Mouse (Mus musculus) liver, adult 2 months (tissue): ENCODE measurements around the gene Pim1. TPM values are rescaled to one million over a fixed set of nuclear protein-coding genes. Genes with fewer than 3 reads are reported as not detected.
A peak's percentile ranks its signal among the peaks of the same experiment; 100 is the strongest.

ENCODE experiments used
- DNase-seq: peaks from one replicate; pipeline ENCODE4 v3.0.0-alpha.2; 2011; ENCODE audit warnings: low read depth, low spot score; ENCODE audit errors: extremely low read depth
- H3K27ac ChIP-seq: fragments of 200-500 bp; replicated peaks from 2 replicates; pipeline ENCODE4 v1.5.1; 2012; ENCODE audit warnings: low read depth, mild to moderate bottlenecking, control low read depth, inconsistent platforms, low read length; ENCODE audit not compliant: insufficient read depth
- H3K27me3 ChIP-seq: fragments of 200-500 bp; 2 replicates; pipeline ENCODE4 v1.6.1; 2012; ENCODE audit warnings: mild to moderate bottlenecking, moderate library complexity, low read length, inconsistent platforms; ENCODE audit not compliant: control insufficient read depth, insufficient read depth
- H3K36me3 ChIP-seq: fragments of 200-500 bp; 2 replicates; pipeline ENCODE4 v1.6.1; 2012; ENCODE audit warnings: low read length, inconsistent platforms; ENCODE audit not compliant: control insufficient read depth, insufficient read depth
- H3K4me1 ChIP-seq: fragments of 200-500 bp; 2 replicates; pipeline ENCODE4 v1.6.1; 2011; ENCODE audit warnings: low read length; ENCODE audit not compliant: control insufficient read depth, insufficient read depth
- H3K4me3 ChIP-seq: fragments of 200-500 bp; 2 replicates; pipeline ENCODE4 v1.5.1; 2011; ENCODE audit warnings: low read depth, mild to moderate bottlenecking, control low read depth, low read length, moderate library complexity; ENCODE audit not compliant: insufficient read depth
- H3K79me2 ChIP-seq: fragments of 200-500 bp; 2 replicates; pipeline ENCODE4 v1.6.1; 2012; ENCODE audit warnings: inconsistent platforms, mild to moderate bottlenecking, low read length, moderate library complexity; ENCODE audit not compliant: control insufficient read depth, insufficient read depth
- H3K9ac ChIP-seq: fragments of 200-500 bp; 2 replicates; pipeline ENCODE4 v1.6.1; 2012; ENCODE audit warnings: low read depth, mild to moderate bottlenecking, control low read depth, inconsistent platforms, low read length
- CTCF ChIP-seq: fragments of 200-500 bp; IDR thresholded peaks from 2 replicates; pipeline ENCODE4 v1.5.1; 2011; ENCODE audit warnings: low read depth, low read length, control low read depth
- POLR2A ChIP-seq: fragments of 200-500 bp; IDR thresholded peaks from 2 replicates; pipeline ENCODE4 v1.6.1; 2011; ENCODE audit warnings: low read length, control low read depth; ENCODE audit not compliant: insufficient read depth; ENCODE audit errors: extremely low read depth
- WGBS: fragments of 180-500 bp; shearing (Covaris S2); methylation state at CpG from one replicate; pipeline ENCODE4 v1.1.7; 2018; 5-methylcytosine and 5-hydroxymethylcytosine counted together
- polyA plus RNA-seq: library from polyadenylated mRNA; depleted of rRNA; stranded (reverse); fragments of >200 nt; gene quantifications from 2 replicates; pipeline ENCODE4 v1.2.3, GENCODE M21; 2012
- total RNA-seq: library from RNA; depleted of rRNA; stranded (reverse); fragments of >200 nt; gene quantifications from 2 replicates; pipeline ENCODE4 v1.2.3, GENCODE M21; 2014

The Pim1 gene
- total and polyA plus RNA-seq, 2 experiments = 9.5 to 16.0 TPM

- Histone ChIP-seq H3K4me3 (no peak overlapping the region), H3K79me2 (no peaks in the 10 kb centered on the region), H3K4me1 (no peaks in the 10 kb centered on the region), H3K27ac (no peak overlapping the region), H3K27me3 (no peaks in the 10 kb centered on the region), H3K36me3 (no peaks in the 10 kb centered on the region), H3K9ac (no peak overlapping the region)
- peak; percentile 39 for DNase-seq
- TF ChIP-seq POLR2A = no peak
- peak; percentile 72 for TF ChIP-seq CTCF
- WGBS = 78% methylated on average over 8 of the region's 8 CpGs
Observed at GRCm38 (mm10) chr17:29528568-29529187, 38.1 kb downstream of the Pim1 start.

GRCm38 (mm10) chr17:29530508-29530907 is 40.0 kb downstream of the Pim1 start:
- TF ChIP-seq POLR2A = no peak
- TF ChIP-seq CTCF = no peak
- over 99% methylated on average over 6 of the region's 6 CpGs for WGBS
- H3K36me3 ChIP-seq = no peaks in the 10 kb centered on the region
- H3K4me3 ChIP-seq = no peak overlapping the region
- no peak overlapping the region for H3K9ac ChIP-seq
- no peak for DNase-seq
- H3K79me2 ChIP-seq = no peaks in the 10 kb centered on the region
- H3K27me3 ChIP-seq = no peaks in the 10 kb centered on the region
- no peak overlapping the region for H3K27ac ChIP-seq
- no peaks in the 10 kb centered on the region for H3K4me1 ChIP-seq

GRCm38 (mm10) chr17:29531278-29531677 is 40.7 kb downstream of the Pim1 start:
- DNase-seq = no peak
- TF ChIP-seq POLR2A (no peak), CTCF (peak; percentile 29; the same call in 1 of the 2 replicates)
- H3K27me3 ChIP-seq = no peaks in the 10 kb centered on the region
- no peaks in the 10 kb centered on the region for H3K79me2 ChIP-seq
- 77% methylated on average over 9 of the region's 9 CpGs for WGBS
- no peaks in the 10 kb centered on the region for H3K4me1 ChIP-seq
- H3K4me3 ChIP-seq = no peak overlapping the region
- H3K36me3 ChIP-seq = no peaks in the 10 kb centered on the region
- no peak overlapping the region for H3K9ac ChIP-seq
- no peak overlapping the region for H3K27ac ChIP-seq

GRCm38 (mm10) chr17:29531757-29532384 is 41.3 kb downstream of the Pim1 start:
- H3K9ac ChIP-seq = no peak overlapping the region
- H3K27ac ChIP-seq = no peak overlapping the region
- no peaks in the 10 kb centered on the region for H3K4me1 ChIP-seq
- 80% methylated on average over 10 of the region's 10 CpGs for WGBS
- no peaks in the 10 kb centered on the region for H3K27me3 ChIP-seq
- no peak for TF ChIP-seq CTCF
- no peak for TF ChIP-seq POLR2A
- no peak for DNase-seq
- no peak overlapping the region for H3K4me3 ChIP-seq
- no peaks in the 10 kb centered on the region for H3K36me3 ChIP-seq
- no peaks in the 10 kb centered on the region for H3K79me2 ChIP-seq

GRCm38 (mm10) chr17:29533866-29534265 is 43.3 kb downstream of the Pim1 start:
- no peak for DNase-seq
- Histone ChIP-seq H3K27me3 (no peaks in the 10 kb centered on the region), H3K4me3 (no peak overlapping the region), H3K36me3 (no peaks in the 10 kb centered on the region), H3K79me2 (no peaks in the 10 kb centered on the region), H3K4me1 (no peaks in the 10 kb centered on the region), H3K27ac (no peak overlapping the region), H3K9ac (no peak overlapping the region)
- 90% methylated on average over 11 of the region's 11 CpGs for WGBS
- TF ChIP-seq CTCF (no peak), POLR2A (no peak)

- no peak for DNase-seq
- no peaks in the 10 kb centered on the region for H3K36me3 ChIP-seq
- peaks cover 3% of the 10 kb centered on the region; the same call in 1 of the 2 replicates for H3K4me1 ChIP-seq
- TF ChIP-seq CTCF = no peak
- TF ChIP-seq POLR2A = no peak
- no peak overlapping the region for H3K9ac ChIP-seq
- H3K79me2 ChIP-seq = no peaks in the 10 kb centered on the region
- H3K27ac ChIP-seq = no peak overlapping the region
- 80% methylated on average over 8 of the region's 8 CpGs for WGBS
- no peaks in the 10 kb centered on the region for H3K27me3 ChIP-seq
- no peak overlapping the region for H3K4me3 ChIP-seq
Observed at GRCm38 (mm10) chr17:29540426-29540825, 49.9 kb downstream of the Pim1 start.
